Mouse (Mus musculus) heart, embryonic 10.5 days (tissue): Measurements from ENCODE around the gene Cept1. TPM values are rescaled to one million over a fixed set of nuclear protein-coding genes. Genes with fewer than 3 reads are reported as not detected.
"Not testable (repeated sequence)": the region's sequence is repeated elsewhere in the genome, so short reads cannot be mapped to it uniquely, and the experiment has no call there.

Source experiments
- DNase-seq: peaks from one replicate; pipeline ENCODE4 v3.0.0-alpha.2; 2017; ENCODE audit warnings: low spot score
- H3K27ac ChIP-seq: fragments of 300-500 bp; sonication (generic); 2 replicates; pipeline ENCODE4 v1.5.1; 2016; ENCODE audit warnings: mild to moderate bottlenecking
- H3K27me3 ChIP-seq: fragments of 300-500 bp; sonication (generic); 2 replicates; pipeline ENCODE4 v1.6.1; 2016; ENCODE audit warnings: mild to moderate bottlenecking; ENCODE audit not compliant: poor library complexity, insufficient read depth, severe bottlenecking
- H3K36me3 ChIP-seq: fragments of 300-500 bp; sonication (generic); 2 replicates; pipeline ENCODE4 v1.6.1; 2016; ENCODE audit warnings: mild to moderate bottlenecking, moderate library complexity
- H3K4me1 ChIP-seq: fragments of 300-500 bp; sonication (generic); 2 replicates; pipeline ENCODE4 v1.6.1; 2016; ENCODE audit warnings: mild to moderate bottlenecking
- H3K4me3 ChIP-seq: fragments of 300-500 bp; sonication (generic); 2 replicates; pipeline ENCODE4 v1.5.1; 2016; ENCODE audit warnings: mild to moderate bottlenecking, moderate library complexity
- H3K9me3 ChIP-seq: fragments of 300-500 bp; sonication (generic); 2 replicates; pipeline ENCODE4 v1.6.1; 2016; ENCODE audit warnings: mild to moderate bottlenecking, moderate library complexity
- WGBS: fragments of 180-500 bp; shearing (Covaris S2); methylation state at CpG from one replicate; pipeline ENCODE4 v1.1.7; 2016; 5-methylcytosine and 5-hydroxymethylcytosine counted together
- polyA plus RNA-seq: library from polyadenylated mRNA; unstranded; fragments of >200 nt; fragmentation: Nextera tagmentation; extraction: Ambion mirVana; gene quantifications from 2 replicates; pipeline ENCODE4 v1.2.1, GENCODE M21; 2016

Gene Cept1
- 28.0 and 36.6 TPM in 2 replicates for polyA plus RNA-seq

DNA sequence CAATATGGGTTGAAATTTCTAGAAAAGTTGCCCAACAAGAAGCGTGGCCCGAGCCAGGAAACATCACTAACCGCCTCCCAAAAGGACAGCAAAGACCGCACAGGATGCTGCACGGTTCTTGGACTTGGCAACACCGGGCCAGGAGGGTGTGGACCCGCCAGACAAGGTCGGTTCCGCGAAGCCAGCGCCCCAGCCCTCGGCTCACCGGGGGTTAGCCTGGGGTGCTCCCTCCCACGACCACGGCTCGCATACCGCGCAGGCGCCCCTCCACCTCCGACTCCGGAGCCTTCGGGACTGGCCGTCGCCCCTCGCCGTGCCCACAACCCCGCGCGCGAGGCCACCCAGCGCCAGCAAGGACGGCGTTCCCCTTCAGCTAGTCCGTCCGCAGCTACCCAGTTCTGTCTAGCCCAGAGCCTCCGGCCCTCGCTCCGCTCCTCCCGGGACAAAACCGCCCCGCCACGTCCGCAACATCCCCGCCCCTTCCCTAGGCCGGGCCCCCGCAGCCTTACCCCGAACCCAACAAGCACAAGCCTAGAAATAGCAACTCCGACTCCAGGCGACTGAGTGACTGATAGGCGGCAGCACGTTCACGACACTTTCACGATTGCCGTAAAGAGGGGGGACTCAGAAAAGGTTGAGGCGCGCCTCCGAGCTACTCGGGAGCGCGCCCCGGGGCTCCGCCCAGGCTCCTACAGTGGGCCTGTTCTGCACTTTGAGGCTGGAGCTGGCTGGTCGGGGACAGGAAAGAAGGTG lies at the start of gene Cept1, which contains the start of gene Dram2:
Gene Cept1 (minus strand): TSS at position 632 of the 753 bp plus-strand sequence.
Gene Dram2 (plus strand): TSS at position 628 of the 753 bp plus-strand sequence.
- DNase-seq = peak; percentile 97
- Histone ChIP-seq H3K4me1 (no peaks in the 10 kb centered on the region; the same call in 1 of the 2 replicates), H3K27me3 (no peaks in the 10 kb centered on the region), H3K4me3 (peak within 1 kb of the TSS; percentile 94), H3K27ac (peak within 1 kb of the TSS; percentile 97), H3K9me3 (no peaks in the 10 kb centered on the region), H3K36me3 (no peaks in the 10 kb centered on the region; the same call in 1 of the 2 replicates)
- WGBS = under 1% methylated on average over 63 of the region's 63 CpGs

DNA sequence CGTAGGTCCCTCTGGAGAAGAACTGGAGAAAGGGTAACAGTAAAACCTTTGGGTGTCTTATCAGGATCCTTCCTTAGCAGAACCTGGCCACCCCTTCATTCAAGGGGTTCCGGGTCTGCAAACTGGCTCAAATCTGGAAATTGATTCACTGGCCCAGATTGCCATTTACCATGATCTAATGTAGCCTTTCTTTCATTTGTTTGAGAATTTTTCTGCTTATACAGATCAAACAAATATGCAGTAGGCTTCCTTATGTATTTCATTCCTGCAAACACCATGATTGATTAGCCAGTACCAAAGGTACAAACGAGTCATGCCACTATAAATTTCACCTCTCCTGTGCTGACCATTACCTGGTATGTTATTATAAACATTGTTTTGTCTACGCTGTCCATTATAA lies 46.0 kb upstream of the Cept1 start:
- H3K27me3 ChIP-seq, H3K4me3 ChIP-seq, H3K27ac ChIP-seq, H3K36me3 ChIP-seq, H3K4me1 ChIP-seq, DNase-seq, H3K9me3 ChIP-seq: not testable (repeated sequence)
- WGBS = 77% methylated on average over 4 of the region's 4 CpGs

- H3K4me3 ChIP-seq = no peak overlapping the region
- H3K36me3 ChIP-seq = peaks cover 5% of the 10 kb centered on the region; the same call in 1 of the 2 replicates
- H3K27me3 ChIP-seq = no peaks in the 10 kb centered on the region
- DNase-seq = no peak
- no peaks in the 10 kb centered on the region for H3K4me1 ChIP-seq
- 91% methylated on average over 2 of the region's 2 CpGs for WGBS
- H3K27ac ChIP-seq = no peak overlapping the region
- no peaks in the 10 kb centered on the region for H3K9me3 ChIP-seq
Measured at GRCm38 (mm10) chr3:106579296-106579695, 31.7 kb upstream of the Cept1 start.

GRCm38 (mm10) chr3:106573191-106573590 lies 25.6 kb upstream of the Cept1 start:
- DNase-seq = no peak
- no peaks in the 10 kb centered on the region for H3K27me3 ChIP-seq
- peaks cover 11% of the 10 kb centered on the region; the same call in 1 of the 2 replicates for H3K36me3 ChIP-seq
- 69% methylated on average over 3 of the region's 3 CpGs for WGBS
- no peaks in the 10 kb centered on the region for H3K9me3 ChIP-seq
- H3K27ac ChIP-seq = no peak overlapping the region
- H3K4me1 ChIP-seq = no peaks in the 10 kb centered on the region
- no peak overlapping the region for H3K4me3 ChIP-seq

- no peaks in the 10 kb centered on the region for H3K9me3 ChIP-seq
- no peak for DNase-seq
- H3K27me3 ChIP-seq = no peaks in the 10 kb centered on the region
- H3K4me1 ChIP-seq = no peaks in the 10 kb centered on the region
- H3K27ac ChIP-seq = no peak overlapping the region
- WGBS = 85% methylated on average over 3 of the region's 3 CpGs
- peaks cover 8% of the 10 kb centered on the region; the same call in 1 of the 2 replicates for H3K36me3 ChIP-seq
- no peak overlapping the region for H3K4me3 ChIP-seq
Measured at GRCm38 (mm10) chr3:106565876-106566275, 18.3 kb upstream of the Cept1 start.

DNA sequence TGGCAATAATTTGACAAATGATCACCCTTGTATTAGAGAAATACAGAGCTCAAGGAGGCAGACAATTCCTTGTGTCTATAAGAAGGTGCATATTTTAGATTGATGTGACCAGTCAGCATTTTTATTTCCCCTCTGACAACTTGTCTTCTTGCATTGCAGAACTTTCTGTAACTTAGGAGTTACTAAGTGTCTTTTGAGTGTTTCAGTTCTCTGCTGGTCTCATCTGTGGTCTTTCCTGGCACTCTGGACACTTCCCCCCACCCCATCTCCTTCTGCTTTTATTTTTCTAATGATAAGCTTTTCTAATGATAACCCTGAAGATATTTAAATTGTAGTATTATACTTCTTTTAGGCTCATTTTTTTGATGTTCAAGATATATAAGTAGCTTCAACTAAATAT lies 10.7 kb upstream of the Cept1 start:
- no peaks in the 10 kb centered on the region for H3K27me3 ChIP-seq
- H3K36me3 ChIP-seq = peaks cover 44% of the 10 kb centered on the region

GRCm38 (mm10) chr3:106555743-106556250 lies 8.2 kb upstream of the Cept1 start:
- peaks cover 43% of the 10 kb centered on the region for H3K36me3 ChIP-seq
- H3K4me3 ChIP-seq = no peak overlapping the region
- DNase-seq = no peak
- H3K9me3 ChIP-seq = no peaks in the 10 kb centered on the region
- no peaks in the 10 kb centered on the region for H3K4me1 ChIP-seq
- WGBS = 83% methylated on average over 3 of the region's 3 CpGs
- no peaks in the 10 kb centered on the region for H3K27me3 ChIP-seq
- H3K27ac ChIP-seq = no peak overlapping the region

More for the DNA sequence above, 10.7 kb upstream of the Cept1 start:
- H3K4me1 ChIP-seq = no peaks in the 10 kb centered on the region
- no peak overlapping the region for H3K27ac ChIP-seq
- no peak overlapping the region for H3K4me3 ChIP-seq
- no peak for DNase-seq
- no peaks in the 10 kb centered on the region for H3K9me3 ChIP-seq

GRCm38 (mm10) chr3:106553411-106553810 lies 5.8 kb upstream of the Cept1 start:
- no peak for DNase-seq
- H3K4me1 ChIP-seq = no peaks in the 10 kb centered on the region
- H3K36me3 ChIP-seq = peaks cover 34% of the 10 kb centered on the region
- no peaks in the 10 kb centered on the region for H3K27me3 ChIP-seq
- H3K9me3 ChIP-seq = no peaks in the 10 kb centered on the region
- H3K4me3 ChIP-seq = no peak overlapping the region
- WGBS = 88% methylated on average over 5 of the region's 5 CpGs
- H3K27ac ChIP-seq = no peak overlapping the region

DNA sequence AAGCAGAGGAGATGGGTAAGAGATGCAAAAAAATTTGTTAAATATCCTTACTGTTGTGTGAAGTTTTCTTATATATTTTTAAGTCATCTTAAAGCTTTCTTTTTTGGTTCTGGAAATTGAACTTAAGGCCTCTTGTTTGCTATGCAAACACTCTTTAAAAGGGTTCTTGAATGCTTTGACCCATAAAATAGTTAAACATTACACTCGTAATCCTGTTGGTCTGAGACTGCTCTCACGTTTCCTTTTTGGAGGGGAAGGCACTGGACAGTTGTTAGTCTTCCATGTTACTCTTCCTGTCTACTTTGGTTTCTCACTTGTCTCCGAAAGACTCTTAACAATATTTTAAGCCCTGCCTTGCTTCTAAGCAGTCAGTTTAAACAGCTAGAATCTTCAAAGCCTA lies 1.4 kb upstream of the Cept1 start:
- 58% methylated on average over 3 of the region's 3 CpGs for WGBS
- DNase-seq = no peak
- Histone ChIP-seq H3K4me1 (no peaks in the 10 kb centered on the region; the same call in 1 of the 2 replicates), H3K27ac (peak overlapping the region; percentile 97; the same call in 1 of the 2 replicates), H3K4me3 (peak overlapping the region; percentile 94), H3K36me3 (peaks cover 8% of the 10 kb centered on the region; the same call in 1 of the 2 replicates), H3K9me3 (no peaks in the 10 kb centered on the region), H3K27me3 (no peaks in the 10 kb centered on the region)

GRCm38 (mm10) chr3:106547924-106548539 lies 430 bp upstream of the Cept1 start:
- Histone ChIP-seq H3K4me1 (no peaks in the 10 kb centered on the region; the same call in 1 of the 2 replicates), H3K27ac (peak overlapping the region; percentile 97), H3K36me3 (no peaks in the 10 kb centered on the region; the same call in 1 of the 2 replicates), H3K4me3 (peak overlapping the region; percentile 94), H3K27me3 (no peaks in the 10 kb centered on the region), H3K9me3 (no peaks in the 10 kb centered on the region)
- under 1% methylated on average over 27 of the region's 27 CpGs for WGBS
- no peak for DNase-seq

GRCm38 (mm10) chr3:106544721-106545316 lies 2.8 kb downstream of the Cept1 start:
- DNase-seq = no peak
- no peaks in the 10 kb centered on the region; the same call in 1 of the 2 replicates for H3K4me1 ChIP-seq
- H3K27me3 ChIP-seq = no peaks in the 10 kb centered on the region
- H3K27ac ChIP-seq = no peak overlapping the region
- no peaks in the 10 kb centered on the region for H3K9me3 ChIP-seq
- no peaks in the 10 kb centered on the region for H3K36me3 ChIP-seq
- no peak overlapping the region for H3K4me3 ChIP-seq
- 87% methylated on average over 8 of the region's 8 CpGs for WGBS

GRCm38 (mm10) chr3:106533277-106533676 lies 14.3 kb downstream of the Cept1 start:
- Histone ChIP-seq H3K36me3 (peaks cover 16% of the 10 kb centered on the region), H3K27me3 (no peaks in the 10 kb centered on the region), H3K4me3 (no peak overlapping the region), H3K27ac (no peak overlapping the region), H3K4me1 (no peaks in the 10 kb centered on the region), H3K9me3 (no peaks in the 10 kb centered on the region)
- 92% methylated on average over 2 of the region's 2 CpGs for WGBS
- DNase-seq = no peak

DNA sequence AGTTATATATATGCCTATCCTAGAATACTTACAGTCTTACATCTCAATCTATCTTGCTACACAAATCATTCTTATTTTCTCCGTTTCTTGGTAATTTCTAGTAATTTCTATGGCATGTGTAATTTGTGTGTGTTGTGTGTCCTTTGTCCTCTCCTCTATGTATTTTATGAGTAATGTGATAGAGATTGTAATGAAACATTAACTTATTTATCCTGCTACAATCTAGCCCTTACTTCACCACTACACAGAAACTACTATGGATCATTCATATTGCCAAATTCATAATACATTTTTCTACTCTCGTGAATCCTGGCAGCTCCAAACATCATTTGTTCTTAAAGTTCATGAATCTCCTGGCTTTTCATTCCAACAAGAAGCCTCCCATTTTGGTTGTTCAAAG lies 19.6 kb downstream of the Cept1 start:
- no peak overlapping the region for H3K4me3 ChIP-seq
- DNase-seq = no peak
- H3K4me1 ChIP-seq = no peaks in the 10 kb centered on the region
- H3K27ac ChIP-seq = no peak overlapping the region
- WGBS = 87% methylated on average over 2 of the region's 2 CpGs
- peaks cover 8% of the 10 kb centered on the region; the same call in 1 of the 2 replicates for H3K36me3 ChIP-seq
- H3K27me3 ChIP-seq = no peaks in the 10 kb centered on the region
- no peaks in the 10 kb centered on the region for H3K9me3 ChIP-seq
